Mouse (Mus musculus) CH12.LX (cell line): Measurements from ENCODE around the gene Prss30. TPM values are rescaled to one million over a fixed set of nuclear protein-coding genes. Genes with fewer than 3 reads are reported as not detected.

Experiments used
- DNase-seq: peaks from one replicate; pipeline ENCODE4 v3.0.0-alpha.2; 2013; ENCODE audit errors: extremely low read depth
- H3K27ac ChIP-seq: 2 replicates; pipeline ENCODE4 v1.5.1; 2012; ENCODE audit warnings: low read depth, mild to moderate bottlenecking, control low read depth, moderate library complexity; ENCODE audit not compliant: insufficient read depth
- H3K27me3 ChIP-seq: replicated peaks from 2 replicates; pipeline ENCODE3; 2012; ENCODE audit warnings: inconsistent platforms
- H3K36me3 ChIP-seq, 2 experiments: replicated peaks in 1 of 2; 2 replicates each; pipeline versions ENCODE3 to v1.6.1; 2012; ENCODE audit warnings: inconsistent platforms in 1 of 2, low read length in 1 of 2, mild to moderate bottlenecking in 1 of 2, mixed read lengths in 1 of 2, moderate library complexity in 1 of 2; ENCODE audit not compliant: control insufficient read depth in 1 of 2, insufficient read depth in 1 of 2
- H3K4me1 ChIP-seq, 2 experiments: 2 replicates each; pipeline ENCODE4 v1.6.1; 2012; ENCODE audit warnings: inconsistent platforms in 1 of 2, moderate library complexity in 1 of 2; ENCODE audit not compliant: insufficient read depth in 2 of 2, control insufficient read depth in 1 of 2
- H3K4me2 ChIP-seq: 2 replicates; pipeline ENCODE4 v1.6.1; 2012; ENCODE audit warnings: low read depth, mild to moderate bottlenecking, control low read depth; ENCODE audit not compliant: poor library complexity, insufficient read depth, severe bottlenecking
- H3K4me3 ChIP-seq, 3 experiments: fragments of 150-350 bp in 1 of 3; sonication (generic) in 1 of 3; replicated peaks in 1 of 3; 2 replicates each; pipeline versions ENCODE3 to v1.5.1; 2011 to 2012; ENCODE audit warnings: low read depth in 2 of 3, low read length in 2 of 3, mild to moderate bottlenecking in 2 of 3, moderate library complexity in 2 of 3, control low read depth in 1 of 3, improper control_type of control experiment in 1 of 3, inconsistent platforms in 1 of 3, mixed read lengths in 1 of 3; ENCODE audit not compliant: poor library complexity in 1 of 3
- H3K79me2 ChIP-seq: replicated peaks from 2 replicates; pipeline ENCODE4 v1.6.1; 2012; ENCODE audit warnings: mild to moderate bottlenecking, moderate library complexity; ENCODE audit not compliant: control insufficient read depth, poor library complexity, insufficient read depth, severe bottlenecking; ENCODE audit errors: extremely low read depth
- H3K9ac ChIP-seq: 2 replicates; pipeline ENCODE4 v1.6.1; 2012; ENCODE audit warnings: low read depth, mild to moderate bottlenecking, control low read depth, moderate library complexity; ENCODE audit not compliant: insufficient read depth
- H3K9me3 ChIP-seq: replicated peaks from 2 replicates; pipeline ENCODE3; 2012; ENCODE audit warnings: low read length, inconsistent platforms, mixed read lengths
- CHD1 ChIP-seq: IDR thresholded peaks from 2 replicates; pipeline ENCODE4 v1.6.1; 2012; ENCODE audit warnings: low read depth, low read length, improper control_type of control experiment, inconsistent platforms
- E2F4 ChIP-seq: IDR thresholded peaks from 2 replicates; pipeline ENCODE4 v1.6.1; 2011; ENCODE audit warnings: low read depth, low read length, improper control_type of control experiment; ENCODE audit not compliant: insufficient replicate concordance
- ELF1 ChIP-seq: IDR thresholded peaks from 2 replicates; pipeline ENCODE4 v1.6.1; 2014; ENCODE audit warnings: low read depth, mild to moderate bottlenecking, inconsistent platforms, low read length, improper control_type of control experiment
- EP300 ChIP-seq: IDR thresholded peaks from 2 replicates; pipeline ENCODE4 v1.6.1; 2011; ENCODE audit warnings: low read length, improper control_type of control experiment
- ETS1 ChIP-seq: conservative IDR thresholded peaks from 2 replicates; pipeline ENCODE4 v1.6.1; 2012; ENCODE audit warnings: low read depth, mild to moderate bottlenecking, inconsistent platforms, low read length, improper control_type of control experiment, moderate library complexity
- GABPA ChIP-seq: IDR thresholded peaks from 2 replicates; pipeline ENCODE4 v1.6.1; 2012; ENCODE audit warnings: low read depth, low read length, improper control_type of control experiment, inconsistent platforms; ENCODE audit not compliant: insufficient replicate concordance
- HCFC1 ChIP-seq: IDR thresholded peaks from 2 replicates; pipeline ENCODE4 v1.6.1; 2012; ENCODE audit warnings: low read depth, mild to moderate bottlenecking, inconsistent platforms, low read length, improper control_type of control experiment
- IRF4 ChIP-seq: IDR thresholded peaks from 2 replicates; pipeline ENCODE4 v1.6.1; 2014; ENCODE audit warnings: low read depth, mild to moderate bottlenecking, inconsistent platforms, low read length, improper control_type of control experiment
- JUN ChIP-seq: IDR thresholded peaks from 2 replicates; pipeline ENCODE4 v1.6.1; 2011; ENCODE audit warnings: low read depth, mild to moderate bottlenecking, low read length, improper control_type of control experiment, moderate library complexity; ENCODE audit not compliant: insufficient read depth
- MAX ChIP-seq: IDR thresholded peaks from 2 replicates; pipeline ENCODE4 v1.6.1; 2011; ENCODE audit warnings: low read length, improper control_type of control experiment
- MAZ ChIP-seq: IDR thresholded peaks from 2 replicates; pipeline ENCODE4 v1.6.1; 2012; ENCODE audit warnings: low read depth, mild to moderate bottlenecking, inconsistent platforms, low read length, improper control_type of control experiment, moderate library complexity
- NRF1 ChIP-seq: IDR thresholded peaks from 2 replicates; pipeline ENCODE4 v1.6.1; 2014; ENCODE audit warnings: low read depth, mild to moderate bottlenecking, inconsistent platforms, low read length, improper control_type of control experiment, moderate library complexity
- RAD21 ChIP-seq: IDR thresholded peaks from 2 replicates; pipeline ENCODE4 v1.6.1; 2011; ENCODE audit warnings: low read depth, mild to moderate bottlenecking, low read length, improper control_type of control experiment, moderate library complexity
- RCOR1 ChIP-seq: conservative IDR thresholded peaks from 2 replicates; pipeline ENCODE4 v1.6.1; 2012; ENCODE audit warnings: low read depth, mild to moderate bottlenecking, inconsistent platforms, low read length, improper control_type of control experiment
- TCF12 ChIP-seq: IDR thresholded peaks from 2 replicates; pipeline ENCODE4 v1.6.1; 2014; ENCODE audit warnings: low read depth, mild to moderate bottlenecking, inconsistent platforms, low read length, improper control_type of control experiment
- ZC3H11A ChIP-seq: IDR thresholded peaks from 2 replicates; pipeline ENCODE4 v1.6.1; 2012; ENCODE audit warnings: low read depth, mild to moderate bottlenecking, inconsistent platforms, low read length, improper control_type of control experiment
- ZKSCAN1 ChIP-seq: IDR thresholded peaks from 2 replicates; pipeline ENCODE4 v1.6.1; 2012; ENCODE audit warnings: low read depth, inconsistent platforms, low read length, improper control_type of control experiment, borderline replicate concordance
- ZMIZ1 ChIP-seq: IDR thresholded peaks from 2 replicates; pipeline ENCODE4 v1.6.1; 2012; ENCODE audit warnings: low read depth, mild to moderate bottlenecking, inconsistent platforms, low read length, improper control_type of control experiment
- ZNF384 ChIP-seq: IDR thresholded peaks from 2 replicates; pipeline ENCODE4 v1.6.1; 2012; ENCODE audit warnings: low read depth, low read length, improper control_type of control experiment, inconsistent platforms
- dilution Hi-C: fragments of 300-500 bp; cut with MboI; formaldehyde crosslinking; loops from 2 replicates; pipeline ENCODE4 v1.14.3; 2020; ENCODE audit warnings: low sequenced_read_pairs; ENCODE audit not compliant: extremely low pct_unique_long_range_greater_than_20kb, extremely low pct_ligation_motif_present
- in situ Hi-C: fragments of 300-500 bp; cut with MboI; formaldehyde crosslinking; loops from 3 replicates; pipeline ENCODE4 v1.14.3; 2019; ENCODE audit warnings: low sequenced_read_pairs, low pct_ligation_motif_present, low pct_unique_long_range_greater_than_20kb, mixed read lengths
- polyA plus RNA-seq: library from polyadenylated mRNA; unstranded; fragments of >175 nt; gene quantifications from 2 replicates; pipeline ENCODE4 v1.2.1, GENCODE M21; 2012; ENCODE audit warnings: low read depth; ENCODE audit not compliant: insufficient read length
- total RNA-seq, 2 experiments: library from RNA; depleted of rRNA; stranded (reverse); fragments of 300-350 nt in 1 of 2; fragments of >200 nt in 1 of 2; gene quantifications; 2 replicates each; pipeline ENCODE4 v1.2.3; 2012 to 2014

The Prss30 gene
- total and polyA plus RNA-seq, 3 experiments, result 0.30 to 0.69 TPM; not detected in 1

DNA sequence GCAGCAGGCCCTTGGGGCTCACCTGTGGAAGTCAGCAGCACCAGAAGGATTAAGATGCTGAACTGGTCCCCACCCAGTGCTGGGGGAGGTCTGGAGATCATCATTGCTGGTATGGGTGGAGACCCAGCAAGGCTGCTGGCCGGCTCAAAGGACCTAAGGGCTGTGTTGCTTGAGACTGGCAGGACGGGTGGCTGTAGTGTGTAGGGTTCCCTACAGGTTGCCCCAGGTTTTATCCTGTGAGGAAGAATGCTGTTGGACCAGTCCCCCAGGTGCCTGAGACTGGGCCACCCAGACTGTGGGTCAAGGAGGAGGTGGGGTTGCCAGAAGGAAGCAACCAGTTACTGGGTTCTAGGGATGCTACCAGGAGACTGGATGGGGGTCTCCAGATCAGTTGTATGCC is 17.5 kb upstream of the Prss30 start, which contains the start of gene Prss22:
Gene Prss22 (minus strand): TSS at position 200 of the 400 bp plus-strand sequence.
- H3K9ac ChIP-seq, result no peak within 1 kb of the TSS
- H3K79me2 ChIP-seq, result no peaks in the 10 kb centered on the region
- no peak within 1 kb of the TSS for H3K4me2 ChIP-seq
- no peak within 1 kb of the TSS for H3K27ac ChIP-seq
- in situ Hi-C loops, result no loop called here
- no peaks in the 10 kb centered on the region for H3K36me3 ChIP-seq
- peaks cover 78% of the 10 kb centered on the region for H3K27me3 ChIP-seq
- H3K9me3 ChIP-seq, result no peaks in the 10 kb centered on the region
- TF ChIP-seq CHD1, result no peak
- H3K4me1 ChIP-seq, result peaks cover 6 to 15% of the 10 kb centered on the region in 2 experiments
- no peak for DNase-seq
- no peak within 1 kb of the TSS for H3K4me3 ChIP-seq
- dilution Hi-C loops, result no loop called here

DNA sequence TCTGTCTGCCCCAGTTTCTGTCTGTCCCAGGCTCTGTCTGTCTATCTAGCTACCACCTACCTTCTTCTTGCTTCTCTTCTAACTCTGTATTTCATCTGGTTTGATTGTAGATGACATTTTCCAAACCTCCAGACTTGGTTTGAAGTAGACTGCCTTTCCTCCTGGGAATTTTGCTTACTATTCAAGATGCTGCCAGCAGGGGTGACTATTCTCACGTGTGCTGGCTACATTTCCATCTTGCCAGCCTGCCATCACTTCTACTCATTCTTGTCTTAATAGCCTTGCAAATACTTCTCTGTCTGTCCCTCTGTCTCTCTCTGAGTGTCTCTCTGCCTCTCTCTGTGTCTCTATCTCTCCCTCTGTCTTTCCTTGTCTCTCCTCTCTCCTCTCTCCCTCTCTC is 15.1 kb upstream of the Prss30 start:
- Histone ChIP-seq H3K4me2 (no peak overlapping the region), H3K9me3 (no peaks in the 10 kb centered on the region)
- no peak for DNase-seq
- dilution Hi-C loops, result no loop called here
- TF ChIP-seq MAZ, result no peak
- TF ChIP-seq ELF1, result no peak
- TF ChIP-seq RAD21, result no peak
- TF ChIP-seq HCFC1, result no peak
- TF ChIP-seq NRF1, result no peak
- no peak for TF ChIP-seq ZMIZ1
- no peak for TF ChIP-seq ETS1
- no peak for TF ChIP-seq JUN
- no peak for TF ChIP-seq ZKSCAN1
- TF ChIP-seq GABPA, result no peak
- no peak for TF ChIP-seq TCF12
- TF ChIP-seq IRF4, result no peak
- TF ChIP-seq ZC3H11A, result no peak
- TF ChIP-seq EP300, result no peak
- TF ChIP-seq RCOR1, result no peak
- TF ChIP-seq MAX, result no peak
- no peak for TF ChIP-seq ZNF384
- TF ChIP-seq E2F4, result no peak
- TF ChIP-seq, all 38 proteins: peak for 0
- no peak overlapping the region for H3K27ac ChIP-seq
- peaks cover 67% of the 10 kb centered on the region for H3K27me3 ChIP-seq
- no peak overlapping the region for H3K9ac ChIP-seq
- no peaks in the 10 kb centered on the region for H3K79me2 ChIP-seq
- no peak overlapping the region for H3K4me3 ChIP-seq
- H3K4me1 ChIP-seq, result peaks cover 6 to 17% of the 10 kb centered on the region in 2 experiments
- in situ Hi-C loops, result no loop called here
- no peaks in the 10 kb centered on the region for H3K36me3 ChIP-seq
